Mouse (Mus musculus) brain, embryonic 14.5 days (tissue): ENCODE results near the gene Btk.

ENCODE experiments used
- CTCF ChIP-seq: fragments of 200-500 bp; IDR thresholded peaks from 2 replicates; pipeline ENCODE4 v1.5.1; 2012; ENCODE audit warnings: inconsistent platforms, mild to moderate bottlenecking, moderate library complexity, borderline replicate concordance; ENCODE audit not compliant: insufficient read depth, insufficient read length; ENCODE audit errors: extremely low read depth
- POLR2A ChIP-seq: fragments of 200-500 bp; IDR thresholded peaks from 2 replicates; pipeline ENCODE4 v1.6.1; 2012; ENCODE audit warnings: mild to moderate bottlenecking, inconsistent platforms, borderline replicate concordance; ENCODE audit not compliant: poor library complexity, insufficient read depth, insufficient read length, severe bottlenecking; ENCODE audit errors: extremely low read depth

- TF ChIP-seq CTCF = no peak
- TF ChIP-seq POLR2A = no peak
These were observed 5.6 kb upstream of the Btk start for GRCm38 (mm10) chrX:134588997-134589396.
